Mouse (Mus musculus): ENCODE results near the gene Gm17783. TPM values are rescaled to one million over a fixed set of nuclear protein-coding genes. Genes with fewer than 3 reads are reported as not detected.
"Not testable (repeated sequence)": the region's sequence is repeated elsewhere in the genome, so short reads cannot be mapped to it uniquely, and the experiment has no call there.

The Gm17783 gene
- total and polyA plus RNA-seq, 3 experiments = not detected

- Histone ChIP-seq H3K9ac (ENCODE audit: control insufficient read depth, low read depth, low read length, poor library complexity, severe bottlenecking) (no peak overlapping the region), H3K4me1 (ENCODE audit: control insufficient read depth in 1 of 2, insufficient read depth in 2 of 2, low read length in 2 of 2) (no peaks in the 10 kb centered on the region), H3K79me2 (ENCODE audit: control insufficient read depth, insufficient read depth, low read length, poor library complexity) (no peaks in the 10 kb centered on the region), H3K36me3 (ENCODE audit: control insufficient read depth in 1 of 2, insufficient read depth in 2 of 2, low read length in 2 of 2) (no peaks in the 10 kb centered on the region), H3K27ac (ENCODE audit: control insufficient read depth, low read depth, low read length) (no peak overlapping the region), H3K4me3 (ENCODE audit: control insufficient read depth in 1 of 2, insufficient read depth in 1 of 2, low read depth in 2 of 2, low read length in 2 of 2) (no peak overlapping the region), H3K27me3 (ENCODE audit: control insufficient read depth in 1 of 2, insufficient read depth in 2 of 2, low read length in 2 of 2) (no peaks in the 10 kb centered on the region), H3K9me3 (replicated peaks; ENCODE audit: insufficient read depth, low read length) (no peaks in the 10 kb centered on the region)
- no peak for DNase-seq (ENCODE audit: low read depth, low spot score)
- TF ChIP-seq USF2 (IDR thresholded peaks at IDR 0.05; ENCODE audit: borderline replicate concordance in 1 of 2, insufficient read depth in 1 of 2, low read depth in 1 of 2, low read length in 2 of 2) (no peak), ELF1 (IDR thresholded peaks at IDR 0.05; ENCODE audit: low read depth, low read length) (no peak), POLR2AphosphoS5 (IDR thresholded peaks at IDR 0.05; ENCODE audit: borderline replicate concordance, low read depth, low read length) (no peak), MYB (IDR thresholded peaks at IDR 0.05; ENCODE audit: low read depth, low read length) (no peak), ZMIZ1 (IDR thresholded peaks at IDR 0.05; ENCODE audit: low read depth, low read length) (no peak), POLR2A (IDR thresholded peaks at IDR 0.05; ENCODE audit: control insufficient read depth in 1 of 2, insufficient read depth in 1 of 2, low read depth in 1 of 2, low read length in 2 of 2, poor library complexity in 1 of 2) (no peak)
Measured at GRCm38 (mm10) chr16:45544341-45544740, 12.5 kb upstream of the Gm17783 start.

- H3K9ac ChIP-seq (ENCODE audit: control insufficient read depth, low read depth, low read length, poor library complexity, severe bottlenecking) = no peak overlapping the region
- H3K9me3 ChIP-seq (replicated peaks; ENCODE audit: insufficient read depth, low read length) = no peaks in the 10 kb centered on the region
- no peak overlapping the region for H3K27ac ChIP-seq (ENCODE audit: control insufficient read depth, low read depth, low read length)
- H3K36me3 ChIP-seq (ENCODE audit: control insufficient read depth in 1 of 2, insufficient read depth in 2 of 2, low read length in 2 of 2) = no peaks in the 10 kb centered on the region
- H3K4me3 ChIP-seq (ENCODE audit: control insufficient read depth in 1 of 2, insufficient read depth in 1 of 2, low read depth in 2 of 2, low read length in 2 of 2) = no peak overlapping the region
- H3K79me2 ChIP-seq (ENCODE audit: control insufficient read depth, insufficient read depth, low read length, poor library complexity) = no peaks in the 10 kb centered on the region
- H3K4me1 ChIP-seq (ENCODE audit: control insufficient read depth in 1 of 2, insufficient read depth in 2 of 2, low read length in 2 of 2) = no peaks in the 10 kb centered on the region
- no peaks in the 10 kb centered on the region for H3K27me3 ChIP-seq (ENCODE audit: control insufficient read depth in 1 of 2, insufficient read depth in 2 of 2, low read length in 2 of 2)
- DNase-seq (ENCODE audit: low read depth, low spot score) = no peak
- TF ChIP-seq CHD1 (IDR thresholded peaks at IDR 0.05; ENCODE audit: low read depth, low read length) (no peak), EP300 (IDR thresholded peaks at IDR 0.05; ENCODE audit: low read depth in 1 of 2, low read length in 2 of 2) (no peak), USF2 (IDR thresholded peaks at IDR 0.05; ENCODE audit: borderline replicate concordance in 1 of 2, insufficient read depth in 1 of 2, low read depth in 1 of 2, low read length in 2 of 2) (no peak), RCOR1 (IDR thresholded peaks at IDR 0.05; ENCODE audit: low read depth, low read length) (no peak), NRF1 (IDR thresholded peaks at IDR 0.05; ENCODE audit: insufficient read depth, low read depth, low read length, poor library complexity, severe bottlenecking) (no peak), MAX (IDR thresholded peaks at IDR 0.05; ENCODE audit: low read length) (no peak), GATA1 (IDR thresholded peaks at IDR 0.05; ENCODE audit: low read depth, low read length) (no peak), MXI1 (IDR thresholded peaks at IDR 0.05; ENCODE audit: low read depth, low read length) (no peak), MYB (IDR thresholded peaks at IDR 0.05; ENCODE audit: low read depth, low read length) (no peak), MAFK (IDR thresholded peaks at IDR 0.05; ENCODE audit: borderline replicate concordance, low read depth, low read length) (no peak), CTCF (IDR thresholded peaks at IDR 0.05 in 2 of 3, conservative IDR thresholded peaks at IDR 0.05 in 1 of 3; ENCODE audit: control insufficient read depth in 1 of 3, insufficient read depth in 1 of 3, low read depth in 2 of 3, low read length in 3 of 3, poor library complexity in 1 of 3, severe bottlenecking in 1 of 3) (no peak), ZMIZ1 (IDR thresholded peaks at IDR 0.05; ENCODE audit: low read depth, low read length) (no peak), MEF2A (IDR thresholded peaks at IDR 0.05; ENCODE audit: extremely low read depth, insufficient replicate concordance, low read depth, low read length, poor library complexity, severe bottlenecking) (no peak), NELFE (IDR thresholded peaks at IDR 0.05; ENCODE audit: low read depth, low read length) (no peak), E2F4 (IDR thresholded peaks at IDR 0.05; ENCODE audit: borderline replicate concordance, low read depth, low read length) (no peak), GABPA (IDR thresholded peaks at IDR 0.05; ENCODE audit: low read depth, low read length) (no peak), ZC3H11A (IDR thresholded peaks at IDR 0.05; ENCODE audit: low read depth, low read length) (no peak), TCF12 (IDR thresholded peaks at IDR 0.05; ENCODE audit: low read depth, low read length) (no peak), UBTF (IDR thresholded peaks at IDR 0.05; ENCODE audit: borderline replicate concordance, insufficient read depth, low read depth, low read length) (no peak), MAZ (IDR thresholded peaks at IDR 0.05; ENCODE audit: low read depth, low read length) (no peak)
Measured at GRCm38 (mm10) chr16:45542108-45542507, 10.3 kb upstream of the Gm17783 start.

- not testable (repeated sequence) for H3K79me2 ChIP-seq (ENCODE audit: control insufficient read depth, insufficient read depth, low read length, poor library complexity); H3K4me1 ChIP-seq (ENCODE audit: control insufficient read depth in 1 of 2, insufficient read depth in 2 of 2, low read length in 2 of 2); H3K36me3 ChIP-seq (ENCODE audit: control insufficient read depth in 1 of 2, insufficient read depth in 2 of 2, low read length in 2 of 2); DNase-seq (ENCODE audit: low read depth, low spot score); H3K4me3 ChIP-seq (ENCODE audit: control insufficient read depth in 1 of 2, insufficient read depth in 1 of 2, low read depth in 2 of 2, low read length in 2 of 2); H3K27me3 ChIP-seq (ENCODE audit: control insufficient read depth in 1 of 2, insufficient read depth in 2 of 2, low read length in 2 of 2); H3K27ac ChIP-seq (ENCODE audit: control insufficient read depth, low read depth, low read length); H3K9me3 ChIP-seq (replicated peaks; ENCODE audit: insufficient read depth, low read length); H3K9ac ChIP-seq (ENCODE audit: control insufficient read depth, low read depth, low read length, poor library complexity, severe bottlenecking)
Measured at GRCm38 (mm10) chr16:45538342-45538741, 6.5 kb upstream of the Gm17783 start.
